Mouse (Mus musculus) intestine, embryonic 16.5 days (tissue): Measurements from ENCODE around the gene Tnnc2. TPM values are rescaled to one million over a fixed set of nuclear protein-coding genes. Genes with fewer than 3 reads are reported as not detected.

Experiments used
- ATAC-seq: fragments of 200-750 bp; cut with Nextera tagmentation; 2 replicates; pipeline ENCODE4 v1.8.0; 2017; ENCODE audit warnings: moderate TSS enrichment, moderate library complexity
- H3K27ac ChIP-seq: fragments of 300-500 bp; sonication (generic); 2 replicates; pipeline ENCODE4 v1.5.1; 2014; ENCODE audit warnings: mild to moderate bottlenecking, low read length
- H3K27me3 ChIP-seq: fragments of 300-500 bp; sonication (generic); replicated peaks from 2 replicates; pipeline ENCODE4 v1.6.1; 2014; ENCODE audit warnings: low read length, control low read depth, mixed read lengths; ENCODE audit not compliant: control insufficient read depth, insufficient read depth
- H3K36me3 ChIP-seq: fragments of 300-500 bp; sonication (generic); 2 replicates; pipeline ENCODE4 v1.6.1; 2014; ENCODE audit warnings: low read length, control low read depth; ENCODE audit not compliant: control insufficient read depth, insufficient read depth
- H3K4me1 ChIP-seq: fragments of 300-500 bp; sonication (generic); 2 replicates; pipeline ENCODE4 v1.6.1; 2014; ENCODE audit warnings: low read length, control low read depth, mixed read lengths; ENCODE audit not compliant: control insufficient read depth, insufficient read depth
- H3K4me2 ChIP-seq: fragments of 300-500 bp; sonication (generic); 2 replicates; pipeline ENCODE4 v1.6.1; 2014; ENCODE audit warnings: low read depth, low read length, control low read depth
- H3K4me3 ChIP-seq: fragments of 300-500 bp; sonication (generic); 2 replicates; pipeline ENCODE4 v1.5.1; 2014; ENCODE audit warnings: mild to moderate bottlenecking, low read length
- H3K9ac ChIP-seq: fragments of 300-500 bp; sonication (generic); 2 replicates; pipeline ENCODE4 v1.6.1; 2014; ENCODE audit warnings: low read depth, low read length
- H3K9me3 ChIP-seq: fragments of 300-500 bp; sonication (generic); 2 replicates; pipeline ENCODE4 v1.6.1; 2016; ENCODE audit warnings: low read length, control low read depth; ENCODE audit not compliant: control insufficient read depth
- WGBS: fragments of 180-500 bp; shearing (Covaris S2); extraction: QIAGEN DNeasy Blood & Tissue Kit; methylation state at CpG from one replicate; pipeline ENCODE4 v1.1.7; 2014; 5-methylcytosine and 5-hydroxymethylcytosine counted together
- polyA plus RNA-seq: library from polyadenylated mRNA; unstranded; fragments of >200 nt; fragmentation: Nextera tagmentation; extraction: Ambion mirVana; gene quantifications from 2 replicates; pipeline ENCODE4 v1.2.1, GENCODE M21; 2015

Gene Tnnc2
- polyA plus RNA-seq, 1 experiment from 2014 or later: 3.2 TPM

- H3K4me1 ChIP-seq: peaks cover 22% of the 10 kb centered on the region
- peaks cover 15% of the 10 kb centered on the region for H3K36me3 ChIP-seq
- H3K27ac ChIP-seq: peak within 1 kb of the TSS; percentile 84
- H3K9me3 ChIP-seq: no peaks in the 10 kb centered on the region
- H3K9ac ChIP-seq: peak within 1 kb of the TSS; percentile 80
- no peaks in the 10 kb centered on the region for H3K27me3 ChIP-seq
- ATAC-seq: peak; percentile 99
- peak within 1 kb of the TSS; percentile 60 for H3K4me2 ChIP-seq
- WGBS: 2% methylated on average over 53 of the region's 53 CpGs
- H3K4me3 ChIP-seq: peak within 1 kb of the TSS; percentile 80
Measured at GRCm38 (mm10) chr2:164769258-164770037, 10.3 kb downstream of the Tnnc2 start, which contains the start of gene Ube2c. Ube2c (plus strand) TSS chr2:164769898.

DNA sequence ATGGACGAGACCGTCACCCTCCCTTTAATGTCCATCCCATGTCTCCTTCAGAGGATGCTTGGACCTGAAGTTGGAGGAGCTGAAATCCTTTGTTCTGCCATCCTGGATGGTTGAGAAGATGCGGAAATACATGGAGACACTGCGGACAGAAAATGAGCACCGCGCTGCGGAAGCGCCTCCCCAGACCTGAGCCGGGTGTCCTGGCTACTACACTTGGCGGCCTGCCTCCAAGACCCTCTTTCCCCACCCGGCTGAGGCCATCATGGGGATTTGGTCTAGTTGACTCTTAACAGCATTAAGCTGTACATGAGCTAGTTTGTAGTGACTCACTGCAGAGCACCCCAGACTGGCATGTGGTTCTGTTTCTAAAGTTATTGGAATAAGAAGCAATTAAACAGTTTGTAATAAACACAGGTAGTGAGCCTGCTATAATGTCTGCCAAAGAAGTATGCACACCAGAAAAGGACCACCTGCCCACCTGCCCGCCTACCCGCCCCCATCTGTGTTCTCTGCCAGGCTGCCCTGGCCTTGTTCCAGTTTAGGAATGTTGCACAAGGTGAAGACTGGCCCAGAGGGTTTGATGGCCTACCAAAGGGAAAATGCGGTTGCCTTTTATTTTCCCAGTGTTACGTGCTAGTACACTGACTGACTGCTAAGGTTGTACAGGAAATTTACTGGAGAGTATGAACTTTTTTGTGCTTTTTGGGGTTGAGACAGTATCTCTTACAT, 11.8 kb downstream of the Tnnc2 start:
- 93% methylated on average over 15 of the region's 15 CpGs for WGBS
- H3K9ac ChIP-seq: no peak overlapping the region
- no peaks in the 10 kb centered on the region for H3K27me3 ChIP-seq
- no peak overlapping the region for H3K27ac ChIP-seq
- no peak overlapping the region for H3K4me2 ChIP-seq
- no peak overlapping the region for H3K4me3 ChIP-seq
- no peaks in the 10 kb centered on the region for H3K9me3 ChIP-seq
- peaks cover 19% of the 10 kb centered on the region for H3K4me1 ChIP-seq
- ATAC-seq: no peak
- peaks cover 17% of the 10 kb centered on the region for H3K36me3 ChIP-seq

DNA sequence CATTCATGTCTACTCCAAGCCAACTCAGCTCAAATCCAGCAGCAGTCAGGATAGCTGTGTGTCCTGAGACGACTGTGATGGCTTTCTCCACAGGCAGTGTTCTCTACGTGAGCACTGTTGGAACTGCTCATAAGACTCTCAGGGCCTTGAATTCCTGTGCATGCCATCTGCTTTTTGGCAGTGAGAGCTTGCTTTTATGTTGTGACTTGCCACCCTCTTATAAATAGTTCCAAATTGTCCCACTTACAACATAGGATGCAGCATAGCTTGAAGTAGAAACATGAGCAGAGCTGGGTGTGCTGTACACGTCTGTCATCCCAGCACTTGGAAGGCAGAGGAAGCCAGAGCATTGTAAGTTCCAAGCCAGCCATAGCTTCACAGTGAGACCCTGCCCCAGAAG, 13.9 kb downstream of the Tnnc2 start:
- H3K4me2 ChIP-seq: no peak overlapping the region
- no peak overlapping the region for H3K4me3 ChIP-seq
- no peak for ATAC-seq
- H3K27me3 ChIP-seq: no peaks in the 10 kb centered on the region
- peaks cover 17% of the 10 kb centered on the region for H3K36me3 ChIP-seq
- H3K4me1 ChIP-seq: peaks cover 5% of the 10 kb centered on the region; the same call in 1 of the 2 replicates
- WGBS: 74% methylated on average over 3 of the region's 3 CpGs
- no peak overlapping the region for H3K27ac ChIP-seq
- no peaks in the 10 kb centered on the region for H3K9me3 ChIP-seq
- no peak overlapping the region for H3K9ac ChIP-seq

DNA sequence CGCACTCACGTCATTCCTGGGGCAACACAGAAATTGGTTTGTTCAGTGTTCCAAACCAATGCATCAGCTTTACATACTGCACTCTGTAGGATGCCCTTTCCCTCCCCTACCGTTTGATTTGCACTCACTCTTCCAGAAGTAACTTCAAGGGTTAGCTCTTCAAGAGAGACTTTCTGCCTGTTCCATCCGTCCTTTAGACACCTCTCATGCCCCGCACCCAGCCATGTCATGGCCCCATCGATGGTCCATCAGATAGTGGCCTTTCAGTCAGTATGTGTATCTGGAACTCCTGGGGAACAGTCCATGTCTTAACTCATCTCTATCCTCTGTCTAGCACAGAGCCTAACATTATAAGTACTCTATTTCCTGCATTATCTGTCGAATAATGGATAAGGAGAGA, 17.2 kb downstream of the Tnnc2 start:
- 81% methylated on average over 7 of the region's 7 CpGs for WGBS
- H3K4me3 ChIP-seq: no peak overlapping the region
- no peaks in the 10 kb centered on the region for H3K27me3 ChIP-seq
- no peaks in the 10 kb centered on the region for H3K9me3 ChIP-seq
- H3K36me3 ChIP-seq: peaks cover 14% of the 10 kb centered on the region
- no peak overlapping the region for H3K9ac ChIP-seq
- H3K27ac ChIP-seq: no peak overlapping the region
- H3K4me1 ChIP-seq: no peaks in the 10 kb centered on the region
- no peak overlapping the region for H3K4me2 ChIP-seq
- ATAC-seq: no peak

- peaks cover 12% of the 10 kb centered on the region for H3K36me3 ChIP-seq
- H3K27me3 ChIP-seq: no peaks in the 10 kb centered on the region
- no peak overlapping the region for H3K27ac ChIP-seq
- no peaks in the 10 kb centered on the region for H3K4me1 ChIP-seq
- ATAC-seq: no peak
- no peak overlapping the region for H3K4me2 ChIP-seq
- no peaks in the 10 kb centered on the region for H3K9me3 ChIP-seq
- no peak overlapping the region for H3K4me3 ChIP-seq
- 95% methylated on average over 4 of the region's 4 CpGs for WGBS
- H3K9ac ChIP-seq: no peak overlapping the region
Measured at GRCm38 (mm10) chr2:164761971-164762370, 17.8 kb downstream of the Tnnc2 start.

DNA sequence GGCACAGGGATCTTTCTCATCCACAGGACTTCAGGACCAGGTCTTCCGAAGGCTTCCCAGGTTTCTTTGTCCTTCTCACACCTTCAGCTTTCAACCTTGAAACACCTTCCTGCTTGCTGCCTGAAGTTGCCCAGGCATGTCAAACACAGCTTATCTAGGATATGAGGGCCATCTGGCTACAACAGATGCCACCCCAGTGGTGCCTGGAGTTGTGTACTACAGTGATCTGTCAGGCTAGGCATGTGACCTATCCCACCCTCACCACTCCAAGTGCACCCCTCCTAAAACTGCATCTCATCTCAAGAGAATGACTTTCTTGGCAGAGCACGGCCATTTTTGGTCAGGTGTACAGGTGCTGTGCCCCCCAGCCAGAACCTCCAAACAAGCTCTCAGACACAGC, 18.3 kb downstream of the Tnnc2 start:
- no peaks in the 10 kb centered on the region for H3K9me3 ChIP-seq
- no peak overlapping the region for H3K4me2 ChIP-seq
- H3K36me3 ChIP-seq: peaks cover 12% of the 10 kb centered on the region
- H3K9ac ChIP-seq: no peak overlapping the region
- H3K4me1 ChIP-seq: no peaks in the 10 kb centered on the region
- peak; percentile 80 for ATAC-seq
- H3K27me3 ChIP-seq: no peaks in the 10 kb centered on the region
- H3K27ac ChIP-seq: no peak overlapping the region
- no peak overlapping the region for H3K4me3 ChIP-seq
- WGBS: 94% methylated on average over 2 of the region's 2 CpGs

DNA sequence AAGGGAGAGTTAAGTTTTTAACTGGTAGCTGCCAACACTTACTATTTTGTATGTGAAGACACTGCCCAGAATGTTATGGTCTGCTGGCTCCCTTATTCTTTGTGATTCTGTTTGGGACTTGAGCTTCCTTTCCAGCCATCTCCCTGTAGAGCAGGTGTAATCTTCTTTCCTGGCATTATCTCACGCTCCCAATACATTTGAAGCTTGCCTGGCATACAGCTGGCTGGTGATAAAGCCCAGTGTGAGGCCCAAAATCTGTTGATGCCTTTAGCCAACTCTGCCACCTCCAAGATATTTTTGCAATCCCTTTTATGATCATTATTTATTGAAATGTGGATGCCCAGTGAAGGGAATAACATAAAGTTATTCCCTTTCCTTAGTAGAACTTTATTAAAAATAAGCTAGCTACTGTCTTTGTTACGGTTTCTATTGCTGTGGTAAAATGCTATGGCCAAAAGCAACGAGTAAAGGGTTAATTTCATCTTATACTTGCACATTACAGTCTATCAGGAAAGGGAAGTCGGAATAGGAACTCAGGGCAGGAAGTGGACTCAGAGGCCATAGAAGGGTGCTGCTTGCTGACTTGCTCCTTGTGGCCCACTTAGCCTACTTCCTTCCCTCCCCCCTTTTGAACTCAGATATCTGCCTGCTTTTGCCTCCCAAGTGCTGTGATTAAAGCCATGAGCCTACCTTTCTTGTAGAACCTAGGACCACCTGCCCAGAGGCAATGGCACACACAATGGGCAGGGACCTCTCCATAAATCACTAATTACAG, 19.5 kb downstream of the Tnnc2 start:
- no peaks in the 10 kb centered on the region for H3K9me3 ChIP-seq
- H3K27ac ChIP-seq: no peak overlapping the region
- no peak overlapping the region for H3K4me2 ChIP-seq
- 80% methylated on average over 4 of the region's 4 CpGs for WGBS
- no peaks in the 10 kb centered on the region for H3K27me3 ChIP-seq
- no peak overlapping the region for H3K9ac ChIP-seq
- no peak for ATAC-seq
- no peaks in the 10 kb centered on the region for H3K4me1 ChIP-seq
- H3K4me3 ChIP-seq: no peak overlapping the region
- peaks cover 23% of the 10 kb centered on the region for H3K36me3 ChIP-seq

- peaks cover 25% of the 10 kb centered on the region for H3K36me3 ChIP-seq
- no peak overlapping the region for H3K4me3 ChIP-seq
- H3K4me2 ChIP-seq: no peak overlapping the region
- ATAC-seq: no peak
- H3K9ac ChIP-seq: no peak overlapping the region
- no peak overlapping the region for H3K27ac ChIP-seq
- WGBS: 74% methylated on average over 1 of the region's 1 CpGs
- H3K9me3 ChIP-seq: no peaks in the 10 kb centered on the region
- H3K4me1 ChIP-seq: no peaks in the 10 kb centered on the region
- H3K27me3 ChIP-seq: no peaks in the 10 kb centered on the region
Measured at GRCm38 (mm10) chr2:164758692-164759091, 21.1 kb downstream of the Tnnc2 start.

DNA sequence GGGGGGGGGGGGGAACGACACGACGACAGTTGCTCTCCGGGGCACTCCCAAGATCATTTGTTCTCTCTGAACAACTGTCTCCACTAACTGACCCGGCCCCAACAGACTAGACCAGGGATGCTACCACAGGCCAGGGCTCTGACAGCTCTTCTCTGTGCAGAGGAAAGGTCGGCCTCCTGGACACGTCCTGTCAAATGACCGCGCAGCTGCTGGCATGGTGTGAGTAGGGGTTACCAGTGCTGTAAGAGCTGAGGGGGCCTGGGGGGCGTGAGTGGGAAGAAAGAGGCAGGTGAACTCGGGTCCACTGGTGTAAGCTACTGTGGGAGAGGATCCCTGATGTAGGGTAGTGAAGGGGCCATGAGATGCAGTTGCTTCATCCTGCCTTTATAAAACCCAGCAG, 21.9 kb downstream of the Tnnc2 start:
- no peak overlapping the region for H3K4me3 ChIP-seq
- peaks cover 24% of the 10 kb centered on the region for H3K36me3 ChIP-seq
- H3K4me2 ChIP-seq: no peak overlapping the region
- H3K9ac ChIP-seq: no peak overlapping the region
- no peak for ATAC-seq
- no peaks in the 10 kb centered on the region for H3K27me3 ChIP-seq
- WGBS: 89% methylated on average over 11 of the region's 11 CpGs
- H3K27ac ChIP-seq: no peak overlapping the region
- no peaks in the 10 kb centered on the region for H3K4me1 ChIP-seq
- H3K9me3 ChIP-seq: no peaks in the 10 kb centered on the region
